Mouse (Mus musculus) embryonic facial prominence, embryonic 11.5 days (tissue): ENCODE measurements around the gene Vgf. TPM values are rescaled to one million over a fixed set of nuclear protein-coding genes. Genes with fewer than 3 reads are reported as not detected.
A peak's percentile ranks its signal among the peaks of the same experiment; 100 is the strongest.

Source experiments
- ATAC-seq: fragments of 200-750 bp; cut with Nextera tagmentation; replicated peaks from 2 replicates; pipeline ENCODE4 v1.8.0; 2017; ENCODE audit warnings: low read depth; ENCODE audit not compliant: insufficient number of reproducible peaks, low FRiP score, low TSS enrichment
- DNase-seq: peaks from one replicate; pipeline ENCODE4 v3.0.0-alpha.2; 2015; ENCODE audit warnings: low spot score
- H3K27ac ChIP-seq: fragments of 300-500 bp; sonication (generic); replicated peaks from 2 replicates; pipeline ENCODE4 v1.5.1; 2014; ENCODE audit warnings: mild to moderate bottlenecking, low read depth, low read length, control low read depth
- H3K27me3 ChIP-seq: fragments of 300-500 bp; sonication (generic); 2 replicates; pipeline ENCODE4 v1.6.1; 2014; ENCODE audit warnings: mild to moderate bottlenecking, low read length, moderate library complexity, mixed read lengths; ENCODE audit not compliant: control insufficient read depth, insufficient read depth
- H3K36me3 ChIP-seq: fragments of 300-500 bp; sonication (generic); replicated peaks from 2 replicates; pipeline ENCODE4 v1.6.1; 2014; ENCODE audit warnings: low read depth, mild to moderate bottlenecking, low read length, moderate library complexity, mixed read lengths; ENCODE audit not compliant: control insufficient read depth, insufficient read depth
- H3K4me1 ChIP-seq: fragments of 300-500 bp; sonication (generic); 2 replicates; pipeline ENCODE4 v1.6.1; 2014; ENCODE audit warnings: low read length, mixed read lengths; ENCODE audit not compliant: control insufficient read depth, insufficient read depth
- H3K4me2 ChIP-seq: fragments of 300-500 bp; sonication (generic); 2 replicates; pipeline ENCODE4 v1.6.1; 2014; ENCODE audit warnings: low read depth, mild to moderate bottlenecking, control low read depth, low read length, moderate library complexity
- H3K4me3 ChIP-seq: fragments of 300-500 bp; sonication (generic); 2 replicates; pipeline ENCODE4 v1.5.1; 2014; ENCODE audit warnings: low read depth, low read length, control low read depth
- H3K9ac ChIP-seq: fragments of 300-500 bp; sonication (generic); replicated peaks from 2 replicates; pipeline ENCODE4 v1.6.1; 2014; ENCODE audit warnings: mild to moderate bottlenecking, control low read depth, low read length
- H3K9me3 ChIP-seq: fragments of 300-500 bp; sonication (generic); replicated peaks from 2 replicates; pipeline ENCODE4 v1.6.1; 2016; ENCODE audit warnings: mild to moderate bottlenecking, low read length, inconsistent platforms, mixed read lengths; ENCODE audit not compliant: control insufficient read depth
- WGBS: fragments of 180-500 bp; shearing (Covaris S2); extraction: QIAGEN DNeasy Blood & Tissue Kit; methylation state at CpG from one replicate; pipeline ENCODE4 v1.1.7; 2014; 5-methylcytosine and 5-hydroxymethylcytosine counted together
- polyA plus RNA-seq: library from polyadenylated mRNA; unstranded; fragments of >200 nt; fragmentation: Nextera tagmentation; extraction: Ambion mirVana; gene quantifications from 2 replicates; pipeline ENCODE4 v1.2.1, GENCODE M21; 2014

The Vgf gene
- polyA plus RNA-seq, 1 experiment from 2014 or later: 0.72 TPM

DNA sequence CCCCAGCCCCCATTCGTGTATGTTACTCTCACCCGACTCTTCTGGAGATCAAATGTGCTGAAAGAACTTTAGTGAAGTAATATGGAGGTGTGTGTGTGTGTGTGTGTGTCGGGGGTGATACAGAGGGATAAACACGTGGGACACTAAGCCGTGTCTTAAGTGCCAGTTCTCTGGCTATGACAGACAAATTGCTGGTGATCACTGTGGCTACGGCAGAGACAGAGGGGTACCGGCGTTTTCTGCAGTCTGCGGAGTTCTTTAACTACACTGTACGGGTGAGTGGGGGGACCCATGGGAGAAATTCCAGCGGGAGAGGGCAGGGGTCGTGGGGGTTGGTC, 38.3 kb upstream of the Vgf start, which contains the start of gene Znhit1:
TSS of gene Znhit1 (minus strand) at position 88 of the 338 bp plus-strand sequence.
- ATAC-seq: no peak
- peak within 1 kb of the TSS; percentile 97 for H3K9ac ChIP-seq
- WGBS: 8% methylated on average over 12 of the region's 12 CpGs
- H3K27ac ChIP-seq: peak within 1 kb of the TSS; percentile 96
- peaks cover 13% of the 10 kb centered on the region for H3K36me3 ChIP-seq
- peak within 1 kb of the TSS; percentile 91 for H3K4me2 ChIP-seq
- H3K4me1 ChIP-seq: no peaks in the 10 kb centered on the region
- no peaks in the 10 kb centered on the region for H3K9me3 ChIP-seq
- peak within 1 kb of the TSS; percentile 91 for H3K4me3 ChIP-seq
- H3K27me3 ChIP-seq: no peaks in the 10 kb centered on the region
- DNase-seq: no peak

DNA sequence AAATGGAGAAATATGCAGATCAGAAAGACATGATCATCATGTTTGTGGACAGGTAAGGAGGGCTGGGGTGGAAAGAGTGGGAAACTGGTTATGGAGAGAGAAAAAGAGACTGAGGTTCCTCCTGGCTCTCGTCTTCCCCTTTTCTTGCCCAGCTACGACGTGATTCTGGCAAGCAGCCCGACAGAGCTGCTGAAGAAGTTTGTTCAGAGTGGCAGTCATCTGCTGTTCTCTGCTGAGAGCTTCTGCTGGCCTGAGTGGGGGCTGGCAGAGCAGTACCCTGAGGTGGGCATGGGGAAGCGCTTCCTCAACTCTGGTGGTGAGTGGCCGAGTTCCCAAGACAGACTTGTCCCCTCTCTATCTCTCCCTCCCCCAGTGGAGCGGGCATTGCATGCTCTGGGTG, 37.8 kb upstream of the Vgf start:
- DNase-seq: no peak
- peak overlapping the region; percentile 91 for H3K4me3 ChIP-seq
- no peak for ATAC-seq
- H3K4me1 ChIP-seq: no peaks in the 10 kb centered on the region
- H3K27me3 ChIP-seq: no peaks in the 10 kb centered on the region
- H3K27ac ChIP-seq: no peak overlapping the region
- 81% methylated on average over 7 of the region's 7 CpGs for WGBS
- H3K9me3 ChIP-seq: no peaks in the 10 kb centered on the region
- peak overlapping the region; percentile 97 for H3K9ac ChIP-seq
- H3K36me3 ChIP-seq: peaks cover 13% of the 10 kb centered on the region
- peak overlapping the region; percentile 91 for H3K4me2 ChIP-seq

DNA sequence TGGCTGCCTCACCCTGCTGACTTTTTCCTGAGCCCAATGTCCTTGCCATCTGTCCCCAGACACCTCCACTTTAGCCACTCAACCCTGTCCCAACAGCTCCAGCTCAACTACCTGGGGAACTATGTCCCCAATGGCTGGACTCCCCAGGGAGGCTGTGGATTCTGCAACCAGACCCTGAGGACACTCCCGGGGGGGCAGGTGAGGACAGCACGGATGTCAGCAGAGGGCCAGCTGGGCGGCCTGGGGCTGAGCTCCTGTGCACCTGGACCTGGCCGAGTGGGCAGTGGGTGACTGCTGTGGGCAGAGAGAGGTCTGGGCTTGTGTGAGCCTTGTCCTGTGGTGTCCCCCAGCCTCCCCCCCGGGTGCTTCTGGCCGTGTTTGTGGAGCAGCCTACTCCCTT, 36.4 kb upstream of the Vgf start:
- Histone ChIP-seq H3K4me1 (no peaks in the 10 kb centered on the region), H3K4me2 (no peak overlapping the region), H3K36me3 (peaks cover 18% of the 10 kb centered on the region), H3K4me3 (no peak overlapping the region), H3K9me3 (no peaks in the 10 kb centered on the region), H3K27me3 (no peaks in the 10 kb centered on the region), H3K9ac (no peak overlapping the region), H3K27ac (no peak overlapping the region)
- no peak for ATAC-seq
- no peak for DNase-seq
- 97% methylated on average over 6 of the region's 6 CpGs for WGBS

- 69% methylated on average over 4 of the region's 5 CpGs for WGBS
- ATAC-seq: no peak
Observed at GRCm38 (mm10) chr5:136999449-136999848, 26.7 kb upstream of the Vgf start.

DNA sequence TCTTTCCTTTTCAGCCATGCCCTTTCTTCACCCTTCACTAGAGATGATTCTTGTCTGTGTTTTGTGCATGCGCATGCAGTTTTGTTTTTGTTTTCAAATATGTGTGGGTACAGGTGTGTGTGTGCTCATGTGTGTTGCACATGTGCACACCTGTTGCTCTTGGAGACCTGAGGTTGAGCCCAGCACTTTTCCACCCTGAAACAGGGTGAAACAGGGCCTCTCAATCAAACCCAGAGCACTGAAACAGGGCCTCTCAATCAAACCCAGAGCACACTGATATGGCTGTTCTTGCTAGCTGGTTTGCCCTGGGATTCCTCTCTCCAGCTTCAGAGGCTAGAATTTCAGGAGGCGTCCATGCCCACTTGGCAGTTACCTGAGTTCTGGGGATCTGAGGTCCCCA, 25.6 kb upstream of the Vgf start:
- Histone ChIP-seq H3K4me3 (no peak overlapping the region), H3K27ac (no peak overlapping the region), H3K36me3 (no peaks in the 10 kb centered on the region), H3K4me1 (no peaks in the 10 kb centered on the region), H3K4me2 (no peak overlapping the region), H3K9ac (no peak overlapping the region), H3K9me3 (no peaks in the 10 kb centered on the region), H3K27me3 (no peaks in the 10 kb centered on the region)
- ATAC-seq (no peak), DNase-seq (peak; percentile 26)
- 80% methylated on average over 2 of the region's 2 CpGs for WGBS

More at GRCm38 (mm10) chr5:136999449-136999848, 26.7 kb upstream of the Vgf start:
- H3K4me1 ChIP-seq: no peaks in the 10 kb centered on the region
- DNase-seq: no peak
- H3K27me3 ChIP-seq: no peaks in the 10 kb centered on the region
- no peak overlapping the region for H3K4me3 ChIP-seq
- H3K27ac ChIP-seq: no peak overlapping the region
- no peak overlapping the region for H3K9ac ChIP-seq
- no peak overlapping the region for H3K4me2 ChIP-seq
- peaks cover 8% of the 10 kb centered on the region; the same call in 1 of the 2 replicates for H3K36me3 ChIP-seq
- no peaks in the 10 kb centered on the region for H3K9me3 ChIP-seq

DNA sequence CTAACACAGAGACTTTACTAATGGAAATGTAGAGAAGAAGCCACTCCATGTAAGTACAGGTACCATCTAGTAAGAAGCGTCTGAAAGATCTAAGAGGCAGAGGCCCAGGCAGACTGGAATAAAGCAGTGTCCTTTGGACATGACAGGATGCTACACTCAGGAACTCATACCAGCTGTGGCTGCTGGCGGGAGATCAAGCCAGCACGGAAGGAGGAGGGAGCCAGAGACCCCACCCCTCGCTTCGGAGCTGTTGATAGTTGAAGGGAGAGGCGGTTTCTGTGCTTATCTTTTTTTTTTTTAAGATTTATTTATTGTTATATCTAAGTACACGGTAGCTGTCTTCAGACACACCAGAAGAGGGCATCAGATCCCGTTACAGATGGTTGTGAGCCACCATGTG, 18.9 kb upstream of the Vgf start:
- Histone ChIP-seq H3K4me3 (no peak overlapping the region), H3K27me3 (no peaks in the 10 kb centered on the region), H3K36me3 (no peaks in the 10 kb centered on the region), H3K9me3 (no peaks in the 10 kb centered on the region), H3K27ac (no peak overlapping the region), H3K4me1 (no peaks in the 10 kb centered on the region), H3K4me2 (no peak overlapping the region), H3K9ac (no peak overlapping the region)
- DNase-seq (no peak), ATAC-seq (no peak)
- 66% methylated on average over 8 of the region's 8 CpGs for WGBS

- Histone ChIP-seq H3K4me2 (no peak overlapping the region), H3K27ac (no peak overlapping the region), H3K4me1 (no peaks in the 10 kb centered on the region), H3K9me3 (no peaks in the 10 kb centered on the region), H3K27me3 (no peaks in the 10 kb centered on the region), H3K36me3 (no peaks in the 10 kb centered on the region), H3K4me3 (no peak overlapping the region), H3K9ac (no peak overlapping the region)
- DNase-seq (peak; percentile 75), ATAC-seq (no peak)
- WGBS: 46% methylated on average over 3 of the region's 3 CpGs
Observed at GRCm38 (mm10) chr5:137009988-137010387, 16.2 kb upstream of the Vgf start.

GRCm38 (mm10) chr5:137012401-137012950, 13.7 kb upstream of the Vgf start:
- Histone ChIP-seq H3K9me3 (no peaks in the 10 kb centered on the region), H3K27ac (no peak overlapping the region), H3K4me3 (no peak overlapping the region), H3K9ac (no peak overlapping the region), H3K36me3 (no peaks in the 10 kb centered on the region), H3K27me3 (no peaks in the 10 kb centered on the region), H3K4me1 (no peaks in the 10 kb centered on the region), H3K4me2 (no peak overlapping the region)
- no peak for DNase-seq
- 81% methylated on average over 15 of the region's 15 CpGs for WGBS
- no peak for ATAC-seq
